Mouse (Mus musculus) G1E (cell line): ENCODE data around the gene Ankmy1.

ENCODE experiments used
- CTCF ChIP-seq: IDR thresholded peaks from 2 replicates; pipeline ENCODE4 v1.5.1; 2012; ENCODE audit warnings: low read depth, low read length, inconsistent platforms, mixed read lengths
- GATA1 ChIP-seq: IDR thresholded peaks from 2 replicates; pipeline ENCODE4 v1.6.1; 2012; ENCODE audit warnings: borderline replicate concordance, low read length, inconsistent platforms, mixed read lengths
- GATA2 ChIP-seq: IDR thresholded peaks from 2 replicates; pipeline ENCODE4 v1.6.1; 2012; ENCODE audit warnings: low read depth, low read length, inconsistent platforms, borderline replicate concordance
- TAL1 ChIP-seq: conservative IDR thresholded peaks from 2 replicates; pipeline ENCODE4 v1.6.1; 2012; ENCODE audit warnings: low read depth, low read length, inconsistent platforms, mixed read lengths

- no peak for TF ChIP-seq CTCF
- no peak for TF ChIP-seq GATA2
- TF ChIP-seq TAL1 = no peak
- TF ChIP-seq GATA1 = no peak
These were observed 33.8 kb upstream of the Ankmy1 start for GRCm38 (mm10) chr1:92936467-92936866.
